ENCODE assay signal across 9 mouse cellular contexts in the genomic region with DNA sequence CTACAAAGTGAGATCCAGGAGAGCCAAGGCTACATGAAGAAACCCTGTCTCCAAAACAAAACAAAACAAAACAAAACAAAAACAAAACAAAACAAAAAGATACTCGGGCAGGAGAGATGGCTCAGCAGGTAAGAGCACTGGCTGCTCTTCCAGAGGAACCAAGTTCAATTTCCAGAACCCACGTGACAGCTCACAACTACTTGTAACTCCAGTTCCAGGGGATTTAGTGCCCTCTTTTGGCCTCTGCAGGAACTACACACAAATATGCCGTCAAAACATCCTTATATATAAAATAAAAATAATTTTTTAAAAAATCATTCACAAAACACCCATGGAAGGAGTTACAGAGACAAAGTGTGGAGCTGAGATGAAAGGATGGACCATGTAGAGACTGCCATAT. TPM values are rescaled to one million over a fixed set of nuclear protein-coding genes. Genes with fewer than 3 reads are reported as not detected.
DNase-seq lines count a peak whose midpoint lies in the region; ATAC-seq and TF ChIP-seq lines count a peak whose summit lies in the region.
"Had no signal": no experiment of that assay in that cellular context is flagged by ENCODE, and none has a peak within 500 bp of the region (broad histone marks: within the 10 kb centered on the region; RNA-seq: fewer than 3 reads in every experiment).

No protein-coding gene starts in this region.

- 24% methylated on average over 3 of the region's 3 CpGs for WGBS in heart, embryonic 11.5 days (ENCODE audit: insufficient replicate concordance)

- intact Hi-C loops in gastrocnemius, adult 2 months (cut with DNase I), result loop anchor here (2.0 kb wide), 1 partner anchor 31 kb away; no protein-coding TSS in a partner anchor

- H3K36me3 ChIP-seq in splenic B cell, adult 2 months (ENCODE audit: control insufficient read depth, insufficient read depth, low read length, poor library complexity, severe bottlenecking), result no peaks in the 10 kb centered on the region
- H3K36me3 ChIP-seq in heart, embryonic 11.5 days (ENCODE audit: control insufficient read depth, insufficient read depth, low read length), result no peaks in the 10 kb centered on the region

- peak; percentile 40 for ATAC-seq in activated CD4-positive, CD25-positive, alpha-beta regulatory T cell, adult 4 months
- ATAC-seq in heart, embryonic 11.5 days (replicated peaks; ENCODE audit: insufficient number of reproducible peaks, low FRiP score, low TSS enrichment), result no peak

- no peak overlapping the region for H3K4me3 ChIP-seq in gastrocnemius, adult 2 months
- no peak overlapping the region for H3K4me3 ChIP-seq in heart, embryonic 11.5 days (ENCODE audit: low read depth, low read length)

- H3K27me3 ChIP-seq in splenic B cell, adult 2 months (ENCODE audit: control insufficient read depth, insufficient read depth, low read length, poor library complexity, severe bottlenecking), result no peaks in the 10 kb centered on the region
- H3K27me3 ChIP-seq in heart, embryonic 11.5 days (ENCODE audit: control insufficient read depth, insufficient read depth, low read length), result peaks cover 19% of the 10 kb centered on the region

- TF ChIP-seq CTCF in gastrocnemius, adult 2 months (IDR thresholded peaks at IDR 0.05), result peak; percentile 55

- no peak for DNase-seq in gastrocnemius, adult 2 months
- DNase-seq in gastrocnemius, postnatal 10 days, result no peak
- peak; percentile 59 to 60 for DNase-seq in B cell, adult 2 months
- peak; percentile 45 for DNase-seq in kidney, postnatal 10 days
- peak; percentile 77 for DNase-seq in splenic B cell, adult 2 months (ENCODE audit: low read depth, low spot score)
- DNase-seq in ovary, postnatal 10 days (ENCODE audit: low spot score), result no peak

- H3K4me2 ChIP-seq in heart, embryonic 11.5 days, result no peak overlapping the region

- no peak overlapping the region for H3K27ac ChIP-seq in gastrocnemius, adult 2 months
- H3K27ac ChIP-seq in heart, embryonic 11.5 days (ENCODE audit: low read depth, low read length), result no peak overlapping the region

- H3K9ac ChIP-seq in heart, embryonic 11.5 days (ENCODE audit: low read depth, low read length), result no peak overlapping the region

- H3K9me3 ChIP-seq in heart, embryonic 11.5 days (replicated peaks; ENCODE audit: control insufficient read depth, low read length), result no peaks in the 10 kb centered on the region

- H3K4me1 ChIP-seq in heart, embryonic 11.5 days (ENCODE audit: control insufficient read depth, insufficient read depth, low read length), result peaks cover 6% of the 10 kb centered on the region; the same call in 1 of the 2 replicates

RNA-seq across cellular contexts. Expression of gene Nrl, which starts 3.2 kb away (rescaled TPM):
- total RNA-seq in gastrocnemius, adult 2 months (2021), result not detected
- total RNA-seq in gastrocnemius, postnatal 10 days (2021), result not detected
- polyA plus RNA-seq in activated CD4-positive, CD25-positive, alpha-beta regulatory T cell, adult 4 months (2017; shearing (Covaris generic)), result under 1 TPM in 1 of 2 experiments, not detected in 1; 0.07 TPM
- polyA plus RNA-seq in heart, embryonic 11.5 days (2014; fragmentation: Nextera tagmentation; extraction: Ambion mirVana), result not detected in 2 replicates

RNA-seq across cellular contexts. Expression of gene Pck2, which starts 12.1 kb away (rescaled TPM):
- 1 to 10 TPM; 3.5 to 4.2 TPM for total RNA-seq in gastrocnemius, adult 2 months (2021)
- total RNA-seq in gastrocnemius, postnatal 10 days (2021), result 10 to 100 TPM; 15.0 to 21.4 TPM
- 10 to 100 TPM; 23.6 to 33.4 TPM for polyA plus RNA-seq in activated CD4-positive, CD25-positive, alpha-beta regulatory T cell, adult 4 months (2017; shearing (Covaris generic))
- polyA plus RNA-seq in heart, embryonic 11.5 days (2014; fragmentation: Nextera tagmentation; extraction: Ambion mirVana), result 28.0 and 33.0 TPM in 2 replicates

RNA-seq across cellular contexts. Expression of gene Cpne6, which starts 17.7 kb away (rescaled TPM):
- total RNA-seq in gastrocnemius, adult 2 months (2021), result not detected
- under 1 TPM in 1 of 2 experiments, not detected in 1; 0.14 TPM for total RNA-seq in gastrocnemius, postnatal 10 days (2021)
- polyA plus RNA-seq in activated CD4-positive, CD25-positive, alpha-beta regulatory T cell, adult 4 months (2017; shearing (Covaris generic)), result not detected
- 0.32 and 0.43 TPM in 2 replicates for polyA plus RNA-seq in heart, embryonic 11.5 days (2014; fragmentation: Nextera tagmentation; extraction: Ambion mirVana)

RNA-seq across cellular contexts. Expression of gene Dcaf11, which starts 31.9 kb away (rescaled TPM):
- total RNA-seq in gastrocnemius, adult 2 months (2021), result 100 to 1,000 TPM; 129 to 133 TPM
- 10 to 100 TPM; 61.1 to 61.2 TPM for total RNA-seq in gastrocnemius, postnatal 10 days (2021)
- polyA plus RNA-seq in activated CD4-positive, CD25-positive, alpha-beta regulatory T cell, adult 4 months (2017; shearing (Covaris generic)), result 10 to 100 TPM; 95.9 to 97.4 TPM
- polyA plus RNA-seq in heart, embryonic 11.5 days (2014; fragmentation: Nextera tagmentation; extraction: Ambion mirVana), result 61.3 and 71.1 TPM in 2 replicates

RNA-seq across cellular contexts. Expression of gene A730061H03Rik, which starts 32.3 kb away (rescaled TPM):
- not detected for total RNA-seq in gastrocnemius, adult 2 months (2021)
- not detected for total RNA-seq in gastrocnemius, postnatal 10 days (2021)
- not detected for polyA plus RNA-seq in activated CD4-positive, CD25-positive, alpha-beta regulatory T cell, adult 4 months (2017; shearing (Covaris generic))
- polyA plus RNA-seq in heart, embryonic 11.5 days (2014; fragmentation: Nextera tagmentation; extraction: Ambion mirVana), result 1.0 and 1.3 TPM in 2 replicates
- total RNA-seq: left cerebral cortex, adult 18-20 months had no signal

Comparison
In these comparisons a context has a peak if more than half of its experiments do, and no peak if none do; other contexts are left out.
1. DNase-seq: peak in B cell, adult 2 months (2 of 2), kidney, postnatal 10 days (single experiment) and splenic B cell, adult 2 months (single experiment); none in gastrocnemius, adult 2 months (single experiment), gastrocnemius, postnatal 10 days (single experiment) and ovary, postnatal 10 days (single experiment).